Mouse (Mus musculus) CH12.LX (cell line): ENCODE data around the gene Rgs16. TPM values are rescaled to one million over a fixed set of nuclear protein-coding genes. Genes with fewer than 3 reads are reported as not detected.

Source experiments
- DNase-seq: peaks from one replicate; pipeline ENCODE4 v3.0.0-alpha.2; 2013; ENCODE audit errors: extremely low read depth
- H3K27ac ChIP-seq: 2 replicates; pipeline ENCODE4 v1.5.1; 2012; ENCODE audit warnings: low read depth, mild to moderate bottlenecking, control low read depth, moderate library complexity; ENCODE audit not compliant: insufficient read depth
- H3K27me3 ChIP-seq: replicated peaks from 2 replicates; pipeline ENCODE3; 2012; ENCODE audit warnings: inconsistent platforms
- H3K36me3 ChIP-seq, 2 experiments: replicated peaks in 1 of 2; 2 replicates each; pipeline versions ENCODE3 to v1.6.1; 2012; ENCODE audit warnings: inconsistent platforms in 1 of 2, low read length in 1 of 2, mild to moderate bottlenecking in 1 of 2, mixed read lengths in 1 of 2, moderate library complexity in 1 of 2; ENCODE audit not compliant: control insufficient read depth in 1 of 2, insufficient read depth in 1 of 2
- H3K4me1 ChIP-seq, 2 experiments: 2 replicates each; pipeline ENCODE4 v1.6.1; 2012; ENCODE audit warnings: inconsistent platforms in 1 of 2, moderate library complexity in 1 of 2; ENCODE audit not compliant: insufficient read depth in 2 of 2, control insufficient read depth in 1 of 2
- H3K4me2 ChIP-seq: 2 replicates; pipeline ENCODE4 v1.6.1; 2012; ENCODE audit warnings: low read depth, mild to moderate bottlenecking, control low read depth; ENCODE audit not compliant: poor library complexity, insufficient read depth, severe bottlenecking
- H3K4me3 ChIP-seq, 3 experiments: fragments of 150-350 bp in 1 of 3; sonication (generic) in 1 of 3; replicated peaks in 1 of 3; 2 replicates each; pipeline versions ENCODE3 to v1.5.1; 2011 to 2012; ENCODE audit warnings: low read depth in 2 of 3, low read length in 2 of 3, mild to moderate bottlenecking in 2 of 3, moderate library complexity in 2 of 3, control low read depth in 1 of 3, improper control_type of control experiment in 1 of 3, inconsistent platforms in 1 of 3, mixed read lengths in 1 of 3; ENCODE audit not compliant: poor library complexity in 1 of 3
- H3K79me2 ChIP-seq: replicated peaks from 2 replicates; pipeline ENCODE4 v1.6.1; 2012; ENCODE audit warnings: mild to moderate bottlenecking, moderate library complexity; ENCODE audit not compliant: control insufficient read depth, poor library complexity, insufficient read depth, severe bottlenecking; ENCODE audit errors: extremely low read depth
- H3K9ac ChIP-seq: 2 replicates; pipeline ENCODE4 v1.6.1; 2012; ENCODE audit warnings: low read depth, mild to moderate bottlenecking, control low read depth, moderate library complexity; ENCODE audit not compliant: insufficient read depth
- H3K9me3 ChIP-seq: replicated peaks from 2 replicates; pipeline ENCODE3; 2012; ENCODE audit warnings: low read length, inconsistent platforms, mixed read lengths
- BHLHE40 ChIP-seq: IDR thresholded peaks from 2 replicates; pipeline ENCODE4 v1.6.1; 2011; ENCODE audit warnings: mild to moderate bottlenecking, low read depth, low read length, improper control_type of control experiment
- CHD1 ChIP-seq: IDR thresholded peaks from 2 replicates; pipeline ENCODE4 v1.6.1; 2012; ENCODE audit warnings: low read depth, low read length, improper control_type of control experiment, inconsistent platforms
- CHD2 ChIP-seq: IDR thresholded peaks from 2 replicates; pipeline ENCODE4 v1.6.1; 2011; ENCODE audit warnings: low read length, improper control_type of control experiment
- CTCF ChIP-seq, 2 experiments: IDR thresholded peaks in 1 of 2; conservative IDR thresholded peaks in 1 of 2; 2 replicates each; pipeline ENCODE4 v1.5.1; 2011 to 2012; ENCODE audit warnings: low read depth in 2 of 2, low read length in 2 of 2, improper control_type of control experiment in 1 of 2, inconsistent platforms in 1 of 2, mild to moderate bottlenecking in 1 of 2, moderate library complexity in 1 of 2
- E2F4 ChIP-seq: IDR thresholded peaks from 2 replicates; pipeline ENCODE4 v1.6.1; 2011; ENCODE audit warnings: low read depth, low read length, improper control_type of control experiment; ENCODE audit not compliant: insufficient replicate concordance
- ELF1 ChIP-seq: IDR thresholded peaks from 2 replicates; pipeline ENCODE4 v1.6.1; 2014; ENCODE audit warnings: low read depth, mild to moderate bottlenecking, inconsistent platforms, low read length, improper control_type of control experiment
- EP300 ChIP-seq: IDR thresholded peaks from 2 replicates; pipeline ENCODE4 v1.6.1; 2011; ENCODE audit warnings: low read length, improper control_type of control experiment
- ETS1 ChIP-seq: conservative IDR thresholded peaks from 2 replicates; pipeline ENCODE4 v1.6.1; 2012; ENCODE audit warnings: low read depth, mild to moderate bottlenecking, inconsistent platforms, low read length, improper control_type of control experiment, moderate library complexity
- GABPA ChIP-seq: IDR thresholded peaks from 2 replicates; pipeline ENCODE4 v1.6.1; 2012; ENCODE audit warnings: low read depth, low read length, improper control_type of control experiment, inconsistent platforms; ENCODE audit not compliant: insufficient replicate concordance
- HCFC1 ChIP-seq: IDR thresholded peaks from 2 replicates; pipeline ENCODE4 v1.6.1; 2012; ENCODE audit warnings: low read depth, mild to moderate bottlenecking, inconsistent platforms, low read length, improper control_type of control experiment
- IRF4 ChIP-seq: IDR thresholded peaks from 2 replicates; pipeline ENCODE4 v1.6.1; 2014; ENCODE audit warnings: low read depth, mild to moderate bottlenecking, inconsistent platforms, low read length, improper control_type of control experiment
- JUN ChIP-seq: IDR thresholded peaks from 2 replicates; pipeline ENCODE4 v1.6.1; 2011; ENCODE audit warnings: low read depth, mild to moderate bottlenecking, low read length, improper control_type of control experiment, moderate library complexity; ENCODE audit not compliant: insufficient read depth
- JUND ChIP-seq: conservative IDR thresholded peaks from 2 replicates; pipeline ENCODE4 v1.6.1; 2011; ENCODE audit warnings: low read depth, low read length, improper control_type of control experiment
- KAT2A ChIP-seq: IDR thresholded peaks from 2 replicates; pipeline ENCODE4 v1.6.1; 2012; ENCODE audit warnings: low read length, improper control_type of control experiment, inconsistent platforms; ENCODE audit not compliant: insufficient replicate concordance
- MAFK ChIP-seq: IDR thresholded peaks from 2 replicates; pipeline ENCODE4 v1.6.1; 2011; ENCODE audit warnings: low read length, improper control_type of control experiment; ENCODE audit not compliant: insufficient replicate concordance
- MAX ChIP-seq: IDR thresholded peaks from 2 replicates; pipeline ENCODE4 v1.6.1; 2011; ENCODE audit warnings: low read length, improper control_type of control experiment
- MAZ ChIP-seq: IDR thresholded peaks from 2 replicates; pipeline ENCODE4 v1.6.1; 2012; ENCODE audit warnings: low read depth, mild to moderate bottlenecking, inconsistent platforms, low read length, improper control_type of control experiment, moderate library complexity
- MEF2A ChIP-seq: IDR thresholded peaks from 2 replicates; pipeline ENCODE4 v1.6.1; 2014; ENCODE audit warnings: low read depth, mild to moderate bottlenecking, inconsistent platforms, low read length, improper control_type of control experiment, borderline replicate concordance
- MXI1 ChIP-seq: IDR thresholded peaks from 2 replicates; pipeline ENCODE4 v1.6.1; 2011; ENCODE audit warnings: mild to moderate bottlenecking, low read depth, low read length, improper control_type of control experiment
- MYC ChIP-seq: IDR thresholded peaks from 2 replicates; pipeline ENCODE4 v1.6.1; 2011; ENCODE audit warnings: low read depth, mild to moderate bottlenecking, improper control_type of control experiment, low read length
- NELFE ChIP-seq: IDR thresholded peaks from 2 replicates; pipeline ENCODE4 v1.6.1; 2011; ENCODE audit warnings: low read depth, low read length, improper control_type of control experiment
- NRF1 ChIP-seq: IDR thresholded peaks from 2 replicates; pipeline ENCODE4 v1.6.1; 2014; ENCODE audit warnings: low read depth, mild to moderate bottlenecking, inconsistent platforms, low read length, improper control_type of control experiment, moderate library complexity
- PAX5 ChIP-seq: IDR thresholded peaks from 2 replicates; pipeline ENCODE4 v1.6.1; 2012; ENCODE audit warnings: low read length, inconsistent platforms, mixed read lengths
- POLR2A ChIP-seq: IDR thresholded peaks from 2 replicates; pipeline ENCODE4 v1.6.1; 2011; ENCODE audit warnings: low read depth, mild to moderate bottlenecking, improper control_type of control experiment, low read length
- POLR2AphosphoS2 ChIP-seq: IDR thresholded peaks from 2 replicates; pipeline ENCODE4 v1.6.1; 2011; ENCODE audit warnings: low read depth, low read length, improper control_type of control experiment
- RAD21 ChIP-seq: IDR thresholded peaks from 2 replicates; pipeline ENCODE4 v1.6.1; 2011; ENCODE audit warnings: low read depth, mild to moderate bottlenecking, low read length, improper control_type of control experiment, moderate library complexity
- RCOR1 ChIP-seq: conservative IDR thresholded peaks from 2 replicates; pipeline ENCODE4 v1.6.1; 2012; ENCODE audit warnings: low read depth, mild to moderate bottlenecking, inconsistent platforms, low read length, improper control_type of control experiment
- SIN3A ChIP-seq: IDR thresholded peaks from 2 replicates; pipeline ENCODE4 v1.6.1; 2012; ENCODE audit warnings: low read length, improper control_type of control experiment, inconsistent platforms
- SMC3 ChIP-seq: IDR thresholded peaks from 2 replicates; pipeline ENCODE4 v1.6.1; 2011; ENCODE audit warnings: low read depth, low read length, improper control_type of control experiment
- TBP ChIP-seq: conservative IDR thresholded peaks from 2 replicates; pipeline ENCODE4 v1.6.1; 2011; ENCODE audit warnings: low read depth, low read length, improper control_type of control experiment
- TCF12 ChIP-seq: IDR thresholded peaks from 2 replicates; pipeline ENCODE4 v1.6.1; 2014; ENCODE audit warnings: low read depth, mild to moderate bottlenecking, inconsistent platforms, low read length, improper control_type of control experiment
- UBTF ChIP-seq: IDR thresholded peaks from 2 replicates; pipeline ENCODE4 v1.6.1; 2012; ENCODE audit warnings: low read depth, mild to moderate bottlenecking, inconsistent platforms, low read length, improper control_type of control experiment, moderate library complexity
- USF1 ChIP-seq: IDR thresholded peaks from 2 replicates; pipeline ENCODE4 v1.6.1; 2014; ENCODE audit warnings: low read depth, mild to moderate bottlenecking, inconsistent platforms, low read length, improper control_type of control experiment
- USF2 ChIP-seq: conservative IDR thresholded peaks from 2 replicates; pipeline ENCODE4 v1.6.1; 2011; ENCODE audit warnings: low read depth, low read length, improper control_type of control experiment
- ZC3H11A ChIP-seq: IDR thresholded peaks from 2 replicates; pipeline ENCODE4 v1.6.1; 2012; ENCODE audit warnings: low read depth, mild to moderate bottlenecking, inconsistent platforms, low read length, improper control_type of control experiment
- ZKSCAN1 ChIP-seq: IDR thresholded peaks from 2 replicates; pipeline ENCODE4 v1.6.1; 2012; ENCODE audit warnings: low read depth, inconsistent platforms, low read length, improper control_type of control experiment, borderline replicate concordance
- ZMIZ1 ChIP-seq: IDR thresholded peaks from 2 replicates; pipeline ENCODE4 v1.6.1; 2012; ENCODE audit warnings: low read depth, mild to moderate bottlenecking, inconsistent platforms, low read length, improper control_type of control experiment
- ZNF384 ChIP-seq: IDR thresholded peaks from 2 replicates; pipeline ENCODE4 v1.6.1; 2012; ENCODE audit warnings: low read depth, low read length, improper control_type of control experiment, inconsistent platforms
- dilution Hi-C: fragments of 300-500 bp; cut with MboI; formaldehyde crosslinking; loops from 2 replicates; pipeline ENCODE4 v1.14.3; 2020; ENCODE audit warnings: low sequenced_read_pairs; ENCODE audit not compliant: extremely low pct_unique_long_range_greater_than_20kb, extremely low pct_ligation_motif_present
- in situ Hi-C: fragments of 300-500 bp; cut with MboI; formaldehyde crosslinking; loops from 3 replicates; pipeline ENCODE4 v1.14.3; 2019; ENCODE audit warnings: low sequenced_read_pairs, low pct_ligation_motif_present, low pct_unique_long_range_greater_than_20kb, mixed read lengths
- polyA plus RNA-seq: library from polyadenylated mRNA; unstranded; fragments of >175 nt; gene quantifications from 2 replicates; pipeline ENCODE4 v1.2.1, GENCODE M21; 2012; ENCODE audit warnings: low read depth; ENCODE audit not compliant: insufficient read length
- total RNA-seq, 2 experiments: library from RNA; depleted of rRNA; stranded (reverse); fragments of 300-350 nt in 1 of 2; fragments of >200 nt in 1 of 2; gene quantifications; 2 replicates each; pipeline ENCODE4 v1.2.3; 2012 to 2014

Gene Rgs16
- total and polyA plus RNA-seq, 3 experiments, result 0.15 to 0.26 (median 0.21) TPM

- no peak overlapping the region; the same call in 1 of the 2 replicates for H3K4me2 ChIP-seq
- no peaks in the 10 kb centered on the region for H3K36me3 ChIP-seq
- dilution Hi-C loops (no loop called here), in situ Hi-C loops (no loop called here)
- DNase-seq, result peak; percentile 86
- no peaks in the 10 kb centered on the region for H3K9me3 ChIP-seq
- peaks cover 9 to 51% of the 10 kb centered on the region in 2 experiments for H3K4me1 ChIP-seq
- no peaks in the 10 kb centered on the region for H3K79me2 ChIP-seq
- H3K4me3 ChIP-seq, result no peak overlapping the region
- H3K27me3 ChIP-seq, result peaks cover 18% of the 10 kb centered on the region
- H3K27ac ChIP-seq, result no peak overlapping the region
- no peak overlapping the region for H3K9ac ChIP-seq
- TF ChIP-seq POLR2A (no peak), IRF4 (peak; percentile 92), POLR2AphosphoS2 (no peak), PAX5 (no peak), ZNF384 (no peak), USF2 (no peak), ETS1 (peak; percentile 85), KAT2A (no peak), RAD21 (no peak; the same call in 1 of the 2 replicates), USF1 (no peak), E2F4 (no peak), UBTF (no peak), JUND (peak; percentile 36), MAFK (peak; percentile 51; the same call in 1 of the 2 replicates), SMC3 (peak; percentile 15; the same call in 1 of the 2 replicates), TCF12 (peak; percentile 99), MEF2A (peak; percentile 83), ELF1 (0 out of 2 replicates have a peak, but pooled peaks have one; percentile 20), MAX (peak; percentile 54; the same call in 1 of the 2 replicates), CTCF (conservative IDR thresholded peaks at IDR 0.05 in 1 of 2, IDR thresholded peaks at IDR 0.05 in 1 of 2; ENCODE audit: low read depth in 2 of 2, low read length in 2 of 2) (no peak), MYC (peak; percentile 31; the same call in 1 of the 2 replicates), SIN3A (no peak; the same call in 1 of the 2 replicates), EP300 (peak; percentile 88), GABPA (no peak), ZMIZ1 (no peak), JUN (0 out of 2 replicates have a peak, but pooled peaks have one; percentile 19), NELFE (no peak), CHD1 (no peak), TBP (no peak), RCOR1 (0 out of 2 replicates have a peak, but pooled peaks have one; percentile 50), ZKSCAN1 (no peak), MXI1 (no peak), BHLHE40 (peak; percentile 66), MAZ (no peak), NRF1 (0 out of 2 replicates have a peak, but pooled peaks have one; percentile 23), HCFC1 (no peak), CHD2 (peak; percentile 61), ZC3H11A (no peak)
Observed at GRCm38 (mm10) chr1:153696093-153696492, 44.1 kb upstream of the Rgs16 start.
